Mouse (Mus musculus): Measurements from ENCODE around the gene Ddo. TPM values are rescaled to one million over a fixed set of nuclear protein-coding genes. Genes with fewer than 3 reads are reported as not detected.

The Ddo gene
- polyA plus RNA-seq, 1 experiment from 2014 or later = 0.71 TPM

DNA sequence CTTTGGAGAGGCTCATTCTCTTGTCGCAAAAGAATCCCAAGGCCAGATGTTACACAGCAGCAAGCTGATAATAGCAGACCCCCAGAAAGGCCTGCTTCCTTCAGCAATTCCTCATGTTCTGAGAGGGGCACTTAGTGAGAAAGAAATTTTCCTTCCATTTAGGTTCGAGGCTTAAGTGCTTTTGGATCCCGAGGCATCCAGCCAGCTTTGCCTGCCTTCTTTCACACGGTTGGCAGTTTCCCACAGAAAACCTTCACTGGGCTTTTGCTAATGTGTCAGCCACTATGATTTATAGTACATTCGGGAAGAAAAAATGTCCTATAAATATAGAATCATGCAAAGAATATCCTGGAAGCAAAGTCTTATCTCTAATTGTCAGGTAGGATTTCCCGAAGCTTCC is 89.3 kb downstream of the Ddo start:
- H3K36me3 ChIP-seq (ENCODE audit: control insufficient read depth, insufficient read depth) = no peaks in the 10 kb centered on the region
- no peak overlapping the region for H3K27ac ChIP-seq (ENCODE audit: low read length)
- 56% methylated on average over 6 of the region's 6 CpGs for WGBS
- no peak for ATAC-seq
- no peak overlapping the region for H3K4me2 ChIP-seq (ENCODE audit: low read length)
- H3K4me1 ChIP-seq (replicated peaks; ENCODE audit: control insufficient read depth, insufficient read depth, low read length) = no peaks in the 10 kb centered on the region
- H3K4me3 ChIP-seq (replicated peaks; ENCODE audit: low read length) = no peak overlapping the region
- H3K9ac ChIP-seq (replicated peaks; ENCODE audit: low read depth, low read length) = no peak overlapping the region
- no peaks in the 10 kb centered on the region for H3K9me3 ChIP-seq (ENCODE audit: control insufficient read depth, low read length)
- H3K27me3 ChIP-seq (replicated peaks; ENCODE audit: control insufficient read depth, insufficient read depth, low read length) = no peaks in the 10 kb centered on the region

DNA sequence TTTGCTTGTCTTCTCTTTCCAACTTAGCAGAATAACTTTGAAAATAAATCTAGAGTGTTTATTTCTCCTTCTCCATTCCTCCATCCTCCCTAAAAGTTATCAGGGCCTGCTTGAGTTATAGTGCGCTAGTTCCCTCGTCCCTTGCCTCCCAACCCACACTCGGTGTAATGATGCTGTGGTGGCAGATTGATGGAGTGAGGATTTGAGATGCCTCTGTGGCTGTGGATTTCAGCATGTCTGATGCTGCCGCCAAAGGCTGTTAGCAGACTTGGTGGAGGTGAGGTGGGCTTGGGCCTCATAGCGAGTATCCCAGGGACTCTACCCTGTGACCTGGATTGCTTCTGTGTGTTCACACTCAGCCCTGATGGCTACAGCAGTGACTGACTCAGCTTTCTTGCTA is 91.1 kb downstream of the Ddo start:
- Histone ChIP-seq H3K27ac (ENCODE audit: low read length) (no peak overlapping the region), H3K4me2 (ENCODE audit: low read length) (no peak overlapping the region), H3K36me3 (ENCODE audit: control insufficient read depth, insufficient read depth) (no peaks in the 10 kb centered on the region), H3K27me3 (replicated peaks; ENCODE audit: control insufficient read depth, insufficient read depth, low read length) (no peaks in the 10 kb centered on the region), H3K9me3 (ENCODE audit: control insufficient read depth, low read length) (no peaks in the 10 kb centered on the region), H3K9ac (replicated peaks; ENCODE audit: low read depth, low read length) (no peak overlapping the region), H3K4me3 (replicated peaks; ENCODE audit: low read length) (no peak overlapping the region), H3K4me1 (replicated peaks; ENCODE audit: control insufficient read depth, insufficient read depth, low read length) (no peaks in the 10 kb centered on the region)
- ATAC-seq = no peak
- WGBS = 90% methylated on average over 5 of the region's 5 CpGs

DNA sequence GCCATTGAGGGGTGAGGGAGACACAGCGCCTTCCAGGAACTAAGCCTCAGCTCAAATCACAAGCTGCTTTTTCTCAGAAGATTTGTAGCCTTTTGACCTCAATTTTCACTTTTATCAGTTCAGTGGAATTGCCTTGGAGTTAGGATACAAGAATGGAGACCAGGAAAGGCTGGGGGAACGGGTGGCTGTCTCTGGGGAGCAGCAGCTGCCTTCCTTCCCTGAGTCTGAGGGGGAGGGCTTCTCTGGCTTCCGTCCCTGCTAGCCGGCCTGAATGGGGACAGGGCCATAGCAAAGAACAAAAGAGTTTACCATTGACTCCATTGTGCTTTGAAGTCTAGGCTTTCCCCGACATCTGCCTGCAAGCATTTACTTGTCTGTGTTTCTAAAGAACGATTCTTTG is 94.5 kb downstream of the Ddo start:
- H3K4me3 ChIP-seq (replicated peaks; ENCODE audit: low read length) = no peak overlapping the region
- no peak overlapping the region for H3K27ac ChIP-seq (ENCODE audit: low read length)
- no peak for ATAC-seq
- H3K27me3 ChIP-seq (replicated peaks; ENCODE audit: control insufficient read depth, insufficient read depth, low read length) = no peaks in the 10 kb centered on the region
- WGBS = 22% methylated on average over 6 of the region's 6 CpGs
- H3K9ac ChIP-seq (replicated peaks; ENCODE audit: low read depth, low read length) = no peak overlapping the region
- H3K9me3 ChIP-seq (ENCODE audit: control insufficient read depth, low read length) = no peaks in the 10 kb centered on the region
- H3K36me3 ChIP-seq (ENCODE audit: control insufficient read depth, insufficient read depth) = no peaks in the 10 kb centered on the region
- no peak overlapping the region for H3K4me2 ChIP-seq (ENCODE audit: low read length)
- H3K4me1 ChIP-seq (replicated peaks; ENCODE audit: control insufficient read depth, insufficient read depth, low read length) = peaks cover 4% of the 10 kb centered on the region; the same call in 1 of the 2 replicates

DNA sequence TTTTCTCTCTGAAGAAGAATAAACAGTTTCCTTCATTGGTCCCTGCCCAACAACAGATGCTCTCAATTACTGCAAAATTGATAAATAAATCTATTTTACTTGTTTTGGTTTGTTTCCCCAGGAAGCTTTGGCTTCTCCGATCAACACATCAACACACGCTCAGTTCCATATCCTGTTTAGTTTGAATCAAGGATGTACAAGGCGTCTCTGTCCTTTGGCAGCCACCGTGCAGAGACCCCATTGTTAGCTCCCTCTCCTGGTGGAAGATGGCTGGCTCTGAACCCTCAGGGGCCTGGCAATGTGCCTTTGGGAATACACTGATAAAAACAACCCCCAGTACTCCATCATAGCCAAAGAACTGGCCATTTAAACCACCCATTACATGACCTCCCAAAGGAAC is 95.3 kb downstream of the Ddo start:
- WGBS = 28% methylated on average over 4 of the region's 4 CpGs
- Histone ChIP-seq H3K27me3 (replicated peaks; ENCODE audit: control insufficient read depth, insufficient read depth, low read length) (no peaks in the 10 kb centered on the region), H3K9me3 (ENCODE audit: control insufficient read depth, low read length) (no peaks in the 10 kb centered on the region), H3K4me3 (replicated peaks; ENCODE audit: low read length) (no peak overlapping the region), H3K27ac (ENCODE audit: low read length) (no peak overlapping the region), H3K4me2 (ENCODE audit: low read length) (no peak overlapping the region), H3K9ac (replicated peaks; ENCODE audit: low read depth, low read length) (no peak overlapping the region), H3K36me3 (ENCODE audit: control insufficient read depth, insufficient read depth) (no peaks in the 10 kb centered on the region), H3K4me1 (replicated peaks; ENCODE audit: control insufficient read depth, insufficient read depth, low read length) (peaks cover 4% of the 10 kb centered on the region; the same call in 1 of the 2 replicates)
- no peak for ATAC-seq

DNA sequence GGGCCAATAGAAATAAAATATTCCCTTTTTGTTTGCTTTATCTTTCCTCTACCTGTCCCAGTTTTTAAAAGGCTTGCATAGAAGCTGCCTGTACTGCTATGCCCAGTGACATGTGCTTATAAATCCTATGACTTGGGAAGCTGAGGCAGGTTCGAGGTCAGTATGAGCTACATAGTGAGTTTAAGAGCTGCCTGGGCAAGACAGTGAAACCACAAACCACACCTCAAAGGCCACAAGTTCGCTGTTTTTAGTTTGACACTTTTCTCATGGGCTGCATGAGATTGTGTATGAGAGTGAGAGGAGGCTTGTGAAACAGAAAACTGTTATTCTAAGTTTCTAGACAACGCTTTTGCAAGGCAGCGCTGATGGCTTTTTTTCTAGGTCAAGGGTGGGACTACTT is 95.7 kb downstream of the Ddo start:
- Histone ChIP-seq H3K4me3 (replicated peaks; ENCODE audit: low read length) (no peak overlapping the region), H3K9me3 (ENCODE audit: control insufficient read depth, low read length) (no peaks in the 10 kb centered on the region), H3K9ac (replicated peaks; ENCODE audit: low read depth, low read length) (no peak overlapping the region), H3K27ac (ENCODE audit: low read length) (no peak overlapping the region), H3K36me3 (ENCODE audit: control insufficient read depth, insufficient read depth) (no peaks in the 10 kb centered on the region), H3K27me3 (replicated peaks; ENCODE audit: control insufficient read depth, insufficient read depth, low read length) (no peaks in the 10 kb centered on the region), H3K4me2 (ENCODE audit: low read length) (no peak overlapping the region), H3K4me1 (replicated peaks; ENCODE audit: control insufficient read depth, insufficient read depth, low read length) (peaks cover 4% of the 10 kb centered on the region; the same call in 1 of the 2 replicates)
- 87% methylated on average over 4 of the region's 4 CpGs for WGBS
- ATAC-seq = no peak

DNA sequence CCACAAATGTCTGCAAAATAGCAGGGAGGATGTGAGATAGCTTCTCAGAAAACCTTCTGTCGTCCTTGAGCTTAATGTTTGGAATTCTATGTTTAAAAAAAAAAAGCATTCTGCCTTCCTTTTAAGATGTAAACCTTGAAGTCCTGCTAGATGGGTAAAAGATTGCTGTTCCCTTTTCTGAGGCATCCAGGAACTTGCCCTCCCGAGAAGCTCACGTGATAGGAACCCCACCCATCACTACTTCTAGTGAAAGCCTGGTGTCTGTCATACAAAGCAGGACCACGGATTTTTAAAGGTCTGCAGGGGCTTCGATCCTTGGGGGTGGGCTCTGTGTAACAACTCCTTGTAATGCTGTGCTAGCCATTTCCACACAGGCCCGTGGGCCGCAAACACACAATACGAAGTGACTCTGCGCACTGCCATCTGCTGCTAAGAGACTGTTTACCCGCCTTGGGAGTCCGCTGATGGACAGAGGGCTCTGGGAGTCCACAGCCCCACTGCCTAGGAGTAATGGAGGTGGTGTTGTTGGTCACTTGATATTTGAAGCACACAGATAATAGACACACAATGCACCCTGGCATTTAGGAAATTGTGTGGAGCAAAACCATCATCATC is 96.6 kb downstream of the Ddo start:
- H3K4me3 ChIP-seq (replicated peaks; ENCODE audit: low read length) = no peak overlapping the region
- H3K4me2 ChIP-seq (ENCODE audit: low read length) = no peak overlapping the region
- peaks cover 4% of the 10 kb centered on the region; the same call in 1 of the 2 replicates for H3K4me1 ChIP-seq (replicated peaks; ENCODE audit: control insufficient read depth, insufficient read depth, low read length)
- no peak overlapping the region for H3K27ac ChIP-seq (ENCODE audit: low read length)
- no peaks in the 10 kb centered on the region for H3K27me3 ChIP-seq (replicated peaks; ENCODE audit: control insufficient read depth, insufficient read depth, low read length)
- H3K9ac ChIP-seq (replicated peaks; ENCODE audit: low read depth, low read length) = no peak overlapping the region
- peak; percentile 54 for ATAC-seq
- no peaks in the 10 kb centered on the region for H3K9me3 ChIP-seq (ENCODE audit: control insufficient read depth, low read length)
- 50% methylated on average over 11 of the region's 11 CpGs for WGBS
- H3K36me3 ChIP-seq (ENCODE audit: control insufficient read depth, insufficient read depth) = no peaks in the 10 kb centered on the region

DNA sequence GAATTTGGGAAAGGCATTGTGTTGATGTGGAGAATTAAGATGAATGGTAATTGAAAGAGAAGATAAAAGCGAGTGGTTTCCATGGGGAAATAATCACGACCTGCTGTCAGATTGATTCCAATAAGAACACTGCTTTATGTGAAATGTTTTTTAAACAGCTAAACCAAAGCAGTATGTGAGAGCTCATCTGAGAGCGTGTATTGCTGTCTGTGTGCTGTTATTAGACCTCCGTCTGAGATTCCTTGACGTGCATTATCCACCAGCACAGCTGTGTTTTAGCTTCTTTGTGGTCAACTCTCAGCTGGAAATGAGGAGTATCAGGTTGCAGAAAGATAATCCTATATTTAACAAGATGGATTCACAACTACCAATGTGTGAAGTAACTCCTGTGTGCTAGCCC is 97.2 kb downstream of the Ddo start:
- Histone ChIP-seq H3K4me2 (ENCODE audit: low read length) (no peak overlapping the region), H3K27me3 (replicated peaks; ENCODE audit: control insufficient read depth, insufficient read depth, low read length) (no peaks in the 10 kb centered on the region), H3K9me3 (ENCODE audit: control insufficient read depth, low read length) (no peaks in the 10 kb centered on the region), H3K4me3 (replicated peaks; ENCODE audit: low read length) (no peak overlapping the region), H3K9ac (replicated peaks; ENCODE audit: low read depth, low read length) (no peak overlapping the region), H3K27ac (ENCODE audit: low read length) (no peak overlapping the region), H3K36me3 (ENCODE audit: control insufficient read depth, insufficient read depth) (no peaks in the 10 kb centered on the region), H3K4me1 (replicated peaks; ENCODE audit: control insufficient read depth, insufficient read depth, low read length) (peaks cover 4% of the 10 kb centered on the region; the same call in 1 of the 2 replicates)
- ATAC-seq = peak; percentile 63
- 15% methylated on average over 5 of the region's 5 CpGs for WGBS

DNA sequence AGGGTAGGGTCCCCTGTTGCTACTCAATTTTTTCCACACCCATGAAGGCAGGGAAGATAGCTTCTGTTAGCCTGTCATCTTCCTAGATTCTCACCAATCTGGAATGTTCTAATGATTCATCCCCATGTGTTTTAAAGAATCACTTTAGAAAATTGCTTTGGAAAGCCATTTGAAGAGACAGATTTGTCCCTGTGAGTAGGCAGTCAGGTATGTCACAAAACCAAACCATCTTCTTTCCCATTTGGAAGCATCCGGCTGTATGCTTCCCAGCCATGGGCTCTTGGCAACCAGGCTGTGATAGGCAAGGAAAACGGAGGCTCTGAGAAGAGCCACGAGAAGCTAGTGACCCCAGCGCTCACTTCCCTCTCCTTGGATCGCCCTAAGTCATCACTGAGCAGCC is 100.4 kb downstream of the Ddo start:
- Histone ChIP-seq H3K27me3 (replicated peaks; ENCODE audit: control insufficient read depth, insufficient read depth, low read length) (no peaks in the 10 kb centered on the region), H3K9ac (replicated peaks; ENCODE audit: low read depth, low read length) (no peak overlapping the region), H3K4me2 (ENCODE audit: low read length) (no peak overlapping the region), H3K36me3 (ENCODE audit: control insufficient read depth, insufficient read depth) (no peaks in the 10 kb centered on the region), H3K9me3 (ENCODE audit: control insufficient read depth, low read length) (no peaks in the 10 kb centered on the region), H3K4me1 (replicated peaks; ENCODE audit: control insufficient read depth, insufficient read depth, low read length) (peaks cover 4% of the 10 kb centered on the region; the same call in 1 of the 2 replicates), H3K4me3 (replicated peaks; ENCODE audit: low read length) (no peak overlapping the region), H3K27ac (ENCODE audit: low read length) (no peak overlapping the region)
- WGBS = 92% methylated on average over 5 of the region's 5 CpGs
- ATAC-seq = no peak

All from forebrain, embryonic 16.5 days (tissue).